ENCODE assay signal across 18 mouse cellular contexts in the genomic region with DNA sequence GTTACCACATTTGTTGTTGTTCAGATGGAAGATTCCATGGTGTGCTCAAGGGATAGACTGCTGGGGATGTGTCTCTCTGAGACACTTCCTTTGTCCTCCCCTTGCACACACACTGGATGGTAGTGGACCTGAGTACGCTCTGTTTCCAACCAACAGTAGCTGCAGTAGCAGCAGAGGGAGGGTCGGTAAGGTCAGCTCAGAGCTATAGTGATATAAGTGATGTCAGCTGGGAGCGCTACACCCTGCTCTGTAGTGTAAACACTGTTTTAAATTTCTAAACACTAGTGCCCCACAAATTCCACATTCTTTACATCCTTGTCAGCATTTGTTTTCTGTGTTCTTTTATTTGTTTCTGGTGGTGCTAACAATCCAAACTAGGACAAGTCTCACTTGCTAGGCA.
"Had no signal": no experiment of that assay in that cellular context is flagged by ENCODE, and none has a peak within 500 bp of the region (broad histone marks: within the 10 kb centered on the region; RNA-seq: fewer than 3 reads in every experiment).

No protein-coding gene starts in this region.

- DNase-seq: kidney, adult 2 months; kidney, postnatal 10 days; kidney, postnatal 36 days; layer of hippocampus, postnatal 36 days; liver, embryonic 13.5 days; lung, postnatal 36 days; midbrain, embryonic 14.5 days; right cerebral cortex, adult 18-20 months; right cerebral cortex, postnatal 14 days; right cerebral cortex, postnatal 4 days; thymus, adult 2 months; thymus, postnatal 14 days; thymus, postnatal 4 days had no signal

- H3K4me3 ChIP-seq: left cerebral cortex, adult 2 months; liver, embryonic 13.5 days; lung, embryonic 15.5 days; neural tube, embryonic 12.5 days; neural tube, embryonic 15.5 days had no signal

- H3K9ac ChIP-seq: liver, embryonic 13.5 days; lung, embryonic 15.5 days; neural tube, embryonic 12.5 days; neural tube, embryonic 15.5 days had no signal

- H3K9me3 ChIP-seq: liver, embryonic 13.5 days; lung, embryonic 15.5 days; neural tube, embryonic 12.5 days; neural tube, embryonic 15.5 days had no signal

- H3K27me3 ChIP-seq: liver, embryonic 13.5 days; lung, embryonic 15.5 days; neural tube, embryonic 12.5 days; neural tube, embryonic 15.5 days had no signal

- H3K4me1 ChIP-seq: liver, embryonic 13.5 days; neural tube, embryonic 12.5 days had no signal

- H3K27ac ChIP-seq: left cerebral cortex, adult 2 months; liver, embryonic 13.5 days; lung, embryonic 15.5 days; neural tube, embryonic 12.5 days; neural tube, embryonic 15.5 days had no signal

- H3K4me2 ChIP-seq: liver, embryonic 13.5 days; lung, embryonic 15.5 days; midbrain, embryonic 11.5 days; neural tube, embryonic 12.5 days; neural tube, embryonic 15.5 days had no signal
